Mouse (Mus musculus): ENCODE data around the gene Cfap161.

The Cfap161 gene

DNA sequence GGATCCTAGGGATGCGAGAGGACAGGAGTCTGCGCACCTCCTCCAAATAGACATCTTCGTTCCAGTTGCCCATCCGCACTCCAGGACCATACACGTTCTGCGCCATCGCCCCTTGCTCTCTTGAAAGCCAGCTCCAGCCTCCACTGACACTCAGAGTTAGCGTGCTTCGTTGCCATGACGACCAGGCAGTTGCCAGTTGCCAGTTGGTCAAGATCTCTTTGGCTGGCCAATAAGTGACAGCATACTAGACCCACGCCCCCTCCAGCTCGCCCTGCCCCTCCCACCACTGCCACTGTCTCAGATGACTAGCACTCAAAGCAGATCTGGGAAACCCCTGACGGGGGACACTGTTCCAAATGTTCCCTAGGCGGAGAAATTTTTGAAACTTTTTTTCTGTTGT is at the start of gene Cfap161:
TSS of gene Cfap161 (minus strand) at position 176 of the 400 bp plus-strand sequence.
- DNase-seq (ENCODE audit: low spot score in 2 of 2), result no peak

- DNase-seq (ENCODE audit: low spot score in 2 of 2), result no peak
These were observed 48.0 kb upstream of the Cfap161 start for GRCm38 (mm10) chr7:83842486-83843259.

- no peak for DNase-seq (ENCODE audit: low spot score in 2 of 2)
These were observed 45.4 kb upstream of the Cfap161 start for GRCm38 (mm10) chr7:83840076-83840475.

DNA sequence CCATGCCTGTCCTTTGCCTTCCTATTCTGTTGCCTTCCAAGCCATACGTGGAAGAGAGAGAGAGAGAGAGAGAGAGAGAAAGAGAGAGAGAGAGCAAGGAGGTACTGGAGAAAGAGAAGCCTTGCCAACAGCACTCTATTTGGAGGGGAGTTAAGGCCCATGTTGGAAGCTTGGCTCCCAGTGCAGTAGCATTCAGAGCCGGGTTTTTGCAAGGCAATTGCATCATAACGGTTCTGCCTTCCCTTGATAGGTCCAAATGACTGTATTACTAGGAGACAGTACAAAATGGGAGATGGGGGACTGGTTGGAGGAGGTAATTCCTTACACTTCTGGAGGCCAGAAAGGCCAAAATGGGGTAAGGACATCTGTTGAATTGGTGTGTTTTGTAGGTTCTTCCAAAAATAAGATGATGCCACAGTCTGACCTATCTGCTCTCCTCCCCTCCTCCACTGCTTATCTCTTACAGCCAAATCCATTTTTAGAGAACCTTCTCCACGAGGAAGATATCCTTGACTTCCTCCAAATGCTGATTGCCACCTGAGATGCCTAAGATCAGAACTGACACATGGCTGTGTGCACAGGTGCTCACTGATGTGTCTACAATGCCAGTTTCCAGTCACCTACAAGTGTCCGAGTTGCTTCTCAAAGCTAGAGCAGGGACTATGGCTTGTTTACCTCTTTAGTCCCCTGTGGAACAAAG is 44.0 kb upstream of the Cfap161 start:
- DNase-seq (ENCODE audit: low spot score in 2 of 2), result no peak

DNA sequence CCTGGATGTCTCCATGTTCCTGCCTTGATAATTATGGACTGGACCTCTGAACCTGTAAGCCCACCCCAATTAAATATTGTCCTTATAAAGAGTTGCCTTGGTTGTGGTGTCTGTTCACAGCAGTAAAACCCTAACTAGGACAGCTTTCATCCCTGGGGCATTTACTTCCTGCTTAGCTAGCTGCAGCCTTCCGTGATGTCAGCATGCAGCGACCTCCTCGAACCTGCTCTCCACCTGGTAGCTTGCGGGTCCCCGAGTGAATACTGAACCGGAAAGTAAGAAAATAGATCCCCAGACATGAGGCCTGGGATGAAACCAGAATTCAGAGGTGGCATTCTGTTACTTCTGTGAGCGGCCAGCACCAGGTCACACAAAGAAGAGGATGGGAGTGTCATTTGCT is 34.7 kb upstream of the Cfap161 start:
- DNase-seq (ENCODE audit: low spot score in 2 of 2), result no peak

GRCm38 (mm10) chr7:83827402-83828076 is 32.9 kb upstream of the Cfap161 start:
- no peak for DNase-seq (ENCODE audit: low spot score in 2 of 2)

DNA sequence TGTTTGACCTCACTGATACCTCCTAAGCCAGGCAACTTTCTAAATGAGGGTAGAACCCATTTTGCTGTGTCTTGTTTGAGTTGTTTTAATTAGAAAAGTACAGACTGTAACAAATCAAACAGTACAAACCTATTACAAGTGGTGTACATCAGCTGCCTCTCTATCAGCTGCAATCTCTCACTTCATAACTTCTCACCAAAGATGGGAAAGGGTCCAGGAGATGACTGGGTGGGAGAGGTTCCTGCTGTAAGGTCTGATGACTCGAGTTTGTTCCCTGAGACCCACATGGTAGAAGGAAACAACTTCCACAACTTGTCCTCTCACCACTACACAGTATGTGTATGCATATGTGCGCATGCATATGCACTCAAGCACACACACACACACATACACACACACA is 32.1 kb upstream of the Cfap161 start:
- DNase-seq (ENCODE audit: low spot score in 2 of 2), result no peak

- DNase-seq (ENCODE audit: low spot score in 2 of 2), result no peak
These were observed 27.3 kb upstream of the Cfap161 start for GRCm38 (mm10) chr7:83821951-83822350.

DNA sequence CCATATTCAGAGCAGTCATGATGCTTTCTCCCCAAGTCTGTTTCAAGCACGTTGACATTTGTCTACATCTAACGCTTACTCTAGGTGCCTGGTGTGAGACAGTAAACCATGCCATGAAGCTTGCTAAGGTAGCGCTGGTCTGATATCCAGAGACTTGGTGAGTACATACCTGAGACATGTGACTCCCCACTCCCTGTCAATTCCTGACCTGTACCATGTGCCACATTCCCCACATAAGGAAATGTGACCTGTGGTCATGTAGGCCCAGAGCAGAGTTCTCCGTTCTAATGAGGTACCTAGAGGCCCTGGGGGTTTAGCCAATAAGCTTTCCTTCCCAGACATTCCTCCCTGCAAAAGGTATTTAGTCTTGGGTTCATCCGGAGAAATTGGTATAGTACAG is 22.2 kb upstream of the Cfap161 start:
- DNase-seq (ENCODE audit: low spot score in 2 of 2), result no peak

- no peak for DNase-seq (ENCODE audit: low spot score in 2 of 2)
These were observed 21.0 kb upstream of the Cfap161 start for GRCm38 (mm10) chr7:83815646-83816045.

DNA sequence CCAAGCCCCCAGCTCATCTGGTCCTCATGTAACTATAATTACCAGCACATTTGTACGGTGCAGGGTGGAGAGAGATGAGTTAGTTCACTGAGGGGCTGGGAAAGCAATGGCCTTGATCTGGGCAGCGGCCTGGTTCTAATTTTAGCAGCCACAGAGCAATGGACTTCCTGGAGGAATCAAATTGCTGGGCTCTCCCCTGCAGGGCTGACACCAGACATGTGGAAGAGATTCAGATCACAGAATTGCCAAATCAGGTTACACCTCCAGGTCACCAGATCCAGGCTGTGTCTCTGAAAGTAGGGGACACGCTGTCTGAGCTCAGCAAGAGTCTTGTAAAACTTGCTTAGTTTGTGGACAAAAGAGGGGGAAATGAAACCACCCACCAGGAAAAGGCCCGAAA is 19.3 kb upstream of the Cfap161 start:
- DNase-seq (ENCODE audit: low spot score in 2 of 2), result no peak

GRCm38 (mm10) chr7:83813465-83813864 is 18.8 kb upstream of the Cfap161 start:
- no peak for DNase-seq (ENCODE audit: low spot score in 2 of 2)

DNA sequence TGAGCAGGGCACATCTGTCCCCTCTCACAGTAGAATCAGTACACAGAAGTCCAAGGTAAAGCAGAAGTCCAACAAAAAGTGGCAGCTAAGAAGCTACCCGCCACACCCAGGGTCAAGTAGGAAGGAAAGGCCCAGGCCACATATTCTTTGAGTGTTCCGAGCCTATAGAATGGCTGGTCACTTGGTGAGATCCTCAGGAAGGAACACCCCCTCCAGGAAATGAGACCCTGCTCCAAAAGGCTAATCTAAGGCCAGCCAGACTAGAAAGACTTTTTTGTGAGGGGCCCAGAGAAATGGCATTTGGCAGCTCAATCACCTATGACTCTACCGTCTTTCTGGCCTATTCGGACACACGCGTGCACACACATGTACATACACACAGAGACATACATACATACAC is 18.3 kb upstream of the Cfap161 start:
- no peak for DNase-seq (ENCODE audit: low spot score in 2 of 2)

GRCm38 (mm10) chr7:83812581-83812980 is 17.9 kb upstream of the Cfap161 start:
- no peak for DNase-seq (ENCODE audit: low spot score in 2 of 2)

GRCm38 (mm10) chr7:83811916-83812315 is 17.2 kb upstream of the Cfap161 start:
- DNase-seq (ENCODE audit: low spot score in 2 of 2), result no peak

DNA sequence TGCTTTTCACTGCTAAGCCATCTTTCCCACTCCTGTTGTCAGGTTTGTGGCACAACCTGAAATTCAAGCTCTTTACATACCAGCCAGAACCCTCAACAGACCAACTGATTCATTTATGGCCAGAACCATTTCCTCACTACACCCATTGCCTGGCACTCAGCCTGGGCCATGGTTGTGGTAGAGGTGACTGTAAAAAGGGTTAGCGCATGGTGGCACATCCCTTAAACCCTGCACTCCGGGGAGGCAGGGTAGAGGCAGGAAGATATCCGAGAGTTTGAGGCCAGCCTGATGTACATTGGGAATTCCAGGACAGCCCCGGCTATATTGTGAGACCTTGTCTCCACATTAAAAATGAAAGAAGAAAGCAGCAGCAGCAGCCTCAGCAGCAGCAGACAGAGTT is 16.8 kb upstream of the Cfap161 start:
- DNase-seq (ENCODE audit: low spot score in 2 of 2), result no peak

GRCm38 (mm10) chr7:83810141-83811100 is 15.7 kb upstream of the Cfap161 start:
- no peak for DNase-seq (ENCODE audit: low spot score in 2 of 2)

GRCm38 (mm10) chr7:83809715-83810114 is 15.0 kb upstream of the Cfap161 start:
- DNase-seq (ENCODE audit: low spot score in 2 of 2), result no peak

DNA sequence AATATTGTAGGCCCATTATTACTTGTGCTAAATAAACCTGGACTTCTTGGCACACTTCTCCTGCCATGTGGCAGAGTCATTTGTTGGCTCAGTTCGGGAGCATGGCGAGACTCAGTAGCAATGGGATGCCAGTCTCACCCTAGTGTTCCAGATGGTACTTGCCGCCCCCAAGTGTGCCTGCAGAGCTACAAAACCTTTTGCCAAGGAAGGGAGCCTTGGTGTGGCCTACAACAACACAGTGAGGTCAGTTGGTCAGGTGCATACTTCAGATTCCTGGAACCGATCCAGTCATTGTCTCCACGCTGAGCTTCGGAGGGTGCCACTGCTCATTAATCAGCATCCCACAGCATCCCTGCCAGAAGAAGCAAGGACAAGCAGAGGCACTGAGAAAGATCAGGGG is 14.4 kb upstream of the Cfap161 start:
- DNase-seq (ENCODE audit: low spot score in 2 of 2), result no peak

- no peak for DNase-seq (ENCODE audit: low spot score in 2 of 2)
These were observed 12.3 kb upstream of the Cfap161 start for GRCm38 (mm10) chr7:83806934-83807333.

- no peak for DNase-seq (ENCODE audit: low spot score in 2 of 2)
These were observed 9.1 kb upstream of the Cfap161 start for GRCm38 (mm10) chr7:83803777-83804176.

- peak in 1 of 2 experiments; percentile 12 for DNase-seq (ENCODE audit: low spot score in 2 of 2)
These were observed 7.8 kb upstream of the Cfap161 start for GRCm38 (mm10) chr7:83802509-83802908.

Measured in natural killer cell, adult 2 months (primary cell).